Mouse (Mus musculus): Measurements from ENCODE around the gene Glrx5. TPM values are rescaled to one million over a fixed set of nuclear protein-coding genes. Genes with fewer than 3 reads are reported as not detected.

Gene Glrx5
- polyA plus RNA-seq, 1 experiment from 2014 or later, result 162 TPM

GRCm38 (mm10) chr12:105084816-105085215, 52.3 kb downstream of the Glrx5 start:
- Histone ChIP-seq H3K4me3 (ENCODE audit: low read length) (no peak overlapping the region), H3K4me1 (ENCODE audit: insufficient read depth, low read length) (no peaks in the 10 kb centered on the region), H3K36me3 (ENCODE audit: insufficient read depth, low read length) (no peaks in the 10 kb centered on the region), H3K27ac (ENCODE audit: low read length) (no peak overlapping the region), H3K27me3 (ENCODE audit: insufficient read depth, low read length) (no peaks in the 10 kb centered on the region), H3K9me3 (ENCODE audit: low read length) (no peaks in the 10 kb centered on the region), H3K9ac (replicated peaks; ENCODE audit: low read length) (no peak overlapping the region), H3K4me2 (replicated peaks; ENCODE audit: low read depth, low read length) (no peak overlapping the region)
- WGBS, result 79% methylated on average over 6 of the region's 6 CpGs
- ATAC-seq (ENCODE audit: low FRiP score, low TSS enrichment), result no peak

- H3K4me1 ChIP-seq (ENCODE audit: insufficient read depth, low read length), result no peaks in the 10 kb centered on the region
- H3K9me3 ChIP-seq (ENCODE audit: low read length), result no peaks in the 10 kb centered on the region
- no peak for ATAC-seq (ENCODE audit: low FRiP score, low TSS enrichment)
- H3K4me3 ChIP-seq (ENCODE audit: low read length), result no peak overlapping the region
- H3K27ac ChIP-seq (ENCODE audit: low read length), result no peak overlapping the region
- H3K27me3 ChIP-seq (ENCODE audit: insufficient read depth, low read length), result no peaks in the 10 kb centered on the region
- no peak overlapping the region for H3K9ac ChIP-seq (replicated peaks; ENCODE audit: low read length)
- no peaks in the 10 kb centered on the region for H3K36me3 ChIP-seq (ENCODE audit: insufficient read depth, low read length)
- 86% methylated on average over 12 of the region's 12 CpGs for WGBS
- H3K4me2 ChIP-seq (replicated peaks; ENCODE audit: low read depth, low read length), result no peak overlapping the region
These were observed 52.8 kb downstream of the Glrx5 start for GRCm38 (mm10) chr12:105085296-105085695.

GRCm38 (mm10) chr12:105086781-105087180, 54.3 kb downstream of the Glrx5 start:
- Histone ChIP-seq H3K27ac (ENCODE audit: low read length) (no peak overlapping the region), H3K4me1 (ENCODE audit: insufficient read depth, low read length) (no peaks in the 10 kb centered on the region), H3K4me2 (replicated peaks; ENCODE audit: low read depth, low read length) (no peak overlapping the region), H3K36me3 (ENCODE audit: insufficient read depth, low read length) (no peaks in the 10 kb centered on the region), H3K4me3 (ENCODE audit: low read length) (no peak overlapping the region), H3K9ac (replicated peaks; ENCODE audit: low read length) (no peak overlapping the region), H3K9me3 (ENCODE audit: low read length) (no peaks in the 10 kb centered on the region), H3K27me3 (ENCODE audit: insufficient read depth, low read length) (no peaks in the 10 kb centered on the region)
- no peak for ATAC-seq (ENCODE audit: low FRiP score, low TSS enrichment)
- WGBS, result 91% methylated on average over 6 of the region's 6 CpGs

- H3K36me3 ChIP-seq (ENCODE audit: insufficient read depth, low read length), result no peaks in the 10 kb centered on the region
- H3K4me3 ChIP-seq (ENCODE audit: low read length), result no peak overlapping the region
- H3K27me3 ChIP-seq (ENCODE audit: insufficient read depth, low read length), result no peaks in the 10 kb centered on the region
- WGBS, result 80% methylated on average over 3 of the region's 3 CpGs
- H3K4me1 ChIP-seq (ENCODE audit: insufficient read depth, low read length), result no peaks in the 10 kb centered on the region
- H3K9me3 ChIP-seq (ENCODE audit: low read length), result no peaks in the 10 kb centered on the region
- H3K27ac ChIP-seq (ENCODE audit: low read length), result no peak overlapping the region
- H3K9ac ChIP-seq (replicated peaks; ENCODE audit: low read length), result no peak overlapping the region
- no peak overlapping the region for H3K4me2 ChIP-seq (replicated peaks; ENCODE audit: low read depth, low read length)
- no peak for ATAC-seq (ENCODE audit: low FRiP score, low TSS enrichment)
These were observed 54.9 kb downstream of the Glrx5 start for GRCm38 (mm10) chr12:105087353-105087752.

- WGBS, result 70% methylated on average over 5 of the region's 5 CpGs
- H3K4me3 ChIP-seq (ENCODE audit: low read length), result no peak overlapping the region
- no peaks in the 10 kb centered on the region for H3K9me3 ChIP-seq (ENCODE audit: low read length)
- H3K27ac ChIP-seq (ENCODE audit: low read length), result no peak overlapping the region
- no peak overlapping the region for H3K9ac ChIP-seq (replicated peaks; ENCODE audit: low read length)
- H3K4me2 ChIP-seq (replicated peaks; ENCODE audit: low read depth, low read length), result no peak overlapping the region
- peaks cover 7% of the 10 kb centered on the region for H3K4me1 ChIP-seq (ENCODE audit: insufficient read depth, low read length)
- H3K36me3 ChIP-seq (ENCODE audit: insufficient read depth, low read length), result no peaks in the 10 kb centered on the region
- H3K27me3 ChIP-seq (ENCODE audit: insufficient read depth, low read length), result no peaks in the 10 kb centered on the region
- ATAC-seq (ENCODE audit: low FRiP score, low TSS enrichment), result no peak
These were observed 56.7 kb downstream of the Glrx5 start for GRCm38 (mm10) chr12:105089231-105089630.

- no peak for ATAC-seq (ENCODE audit: low FRiP score, low TSS enrichment)
These were observed 59.1 kb downstream of the Glrx5 start for GRCm38 (mm10) chr12:105091604-105092003.

More at GRCm38 (mm10) chr12:105091604-105092003, 59.1 kb downstream of the Glrx5 start:
- no peak overlapping the region for H3K27ac ChIP-seq (ENCODE audit: low read length)
- H3K36me3 ChIP-seq (ENCODE audit: insufficient read depth, low read length), result no peaks in the 10 kb centered on the region
- H3K4me2 ChIP-seq (replicated peaks; ENCODE audit: low read depth, low read length), result no peak overlapping the region
- no peaks in the 10 kb centered on the region for H3K27me3 ChIP-seq (ENCODE audit: insufficient read depth, low read length)
- no peak overlapping the region for H3K4me3 ChIP-seq (ENCODE audit: low read length)
- H3K4me1 ChIP-seq (ENCODE audit: insufficient read depth, low read length), result peaks cover 7% of the 10 kb centered on the region
- H3K9me3 ChIP-seq (ENCODE audit: low read length), result no peaks in the 10 kb centered on the region
- 84% methylated on average over 6 of the region's 6 CpGs for WGBS
- no peak overlapping the region for H3K9ac ChIP-seq (replicated peaks; ENCODE audit: low read length)

Small RNA genes within 50 kb of the gene (microRNA-seq; reads per million reads assigned to microRNA genes)
- 1.3 reads per million for gene Mir3069

Other genes with a start within 250 kb of the Glrx5 start
- gene Clmn, start 167.6 kb upstream of the Glrx5 start, polyA plus RNA-seq (2015; fragmentation: Nextera tagmentation; extraction: Ambion mirVana), result 5.0 and 5.1 TPM in 2 replicates
- gene Syne3, start 22.9 kb upstream of the Glrx5 start, polyA plus RNA-seq (2015; fragmentation: Nextera tagmentation; extraction: Ambion mirVana), result 0.51 and 1.1 TPM in 2 replicates
- not detected in 2 replicates for gene Tcl1b2, start 113.3 kb downstream of the Glrx5 start, polyA plus RNA-seq (2015; fragmentation: Nextera tagmentation; extraction: Ambion mirVana)
- not detected in 2 replicates for gene Tcl1b1, start 127.0 kb downstream of the Glrx5 start, polyA plus RNA-seq (2015; fragmentation: Nextera tagmentation; extraction: Ambion mirVana)
- gene Tcl1b5, start 143.7 kb downstream of the Glrx5 start, polyA plus RNA-seq (2015; fragmentation: Nextera tagmentation; extraction: Ambion mirVana), result not detected in 2 replicates
- gene Tcl1b3, start 158.4 kb downstream of the Glrx5 start, polyA plus RNA-seq (2015; fragmentation: Nextera tagmentation; extraction: Ambion mirVana), result not detected in 2 replicates
- not detected in 2 replicates for gene Tcl1b4, start 169.3 kb downstream of the Glrx5 start, polyA plus RNA-seq (2015; fragmentation: Nextera tagmentation; extraction: Ambion mirVana)
- gene Tcl1, start 190.1 kb downstream of the Glrx5 start, polyA plus RNA-seq (2015; fragmentation: Nextera tagmentation; extraction: Ambion mirVana), result not detected in 2 replicates